Mouse (Mus musculus) E14TG2a.4 (cell line): ENCODE measurements around the gene Mylk.

Experiments
- CTCF ChIP-seq: conservative IDR thresholded peaks from 2 replicates; pipeline ENCODE4 v1.5.1; 2014; ENCODE audit warnings: low read length
- NANOG ChIP-seq: IDR thresholded peaks from 2 replicates; pipeline ENCODE4 v1.6.1; 2014; ENCODE audit warnings: borderline replicate concordance, low read length, mixed read lengths
- POU5F1 ChIP-seq: IDR thresholded peaks from 2 replicates; pipeline ENCODE4 v1.6.1; 2014; ENCODE audit warnings: low read length, borderline replicate concordance

DNA sequence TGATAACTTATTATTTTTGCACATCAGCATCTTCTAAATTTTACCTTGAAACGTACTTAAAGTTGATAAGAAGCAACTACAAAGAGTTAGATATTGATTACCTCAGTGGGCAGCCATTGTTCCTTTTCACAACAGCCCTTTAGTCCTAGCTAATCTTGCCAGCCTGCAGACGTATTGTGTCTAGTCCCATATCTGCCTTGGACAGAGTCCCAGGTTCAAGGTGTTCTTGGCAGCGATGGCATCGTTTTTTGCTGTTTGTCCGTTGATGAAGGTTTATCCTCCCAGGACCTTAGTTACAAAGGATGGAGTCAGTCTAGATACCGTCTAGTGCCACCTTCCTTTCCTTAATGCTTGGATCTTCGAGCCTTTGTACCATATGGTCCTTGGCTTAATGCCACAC is 69.6 kb downstream of the Mylk start:
- TF ChIP-seq CTCF (no peak), NANOG (no peak), POU5F1 (no peak)
